Mouse (Mus musculus) midbrain, embryonic 15.5 days (tissue): ENCODE data around the gene Il34. TPM values are rescaled to one million over a fixed set of nuclear protein-coding genes. Genes with fewer than 3 reads are reported as not detected.

Experiments used
- ATAC-seq: fragments of 200-750 bp; cut with Nextera tagmentation; replicated peaks from 2 replicates; pipeline ENCODE4 v1.8.0; 2017; ENCODE audit warnings: moderate TSS enrichment
- H3K27ac ChIP-seq: fragments of 300-500 bp; sonication (generic); 2 replicates; pipeline ENCODE4 v1.5.1; 2015; ENCODE audit warnings: mild to moderate bottlenecking, inconsistent platforms
- H3K27me3 ChIP-seq: fragments of 300-500 bp; sonication (generic); replicated peaks from 2 replicates; pipeline ENCODE4 v1.6.1; 2015; ENCODE audit warnings: inconsistent platforms
- H3K36me3 ChIP-seq: fragments of 300-500 bp; sonication (generic); replicated peaks from 2 replicates; pipeline ENCODE4 v1.6.1; 2015; ENCODE audit warnings: inconsistent platforms
- H3K4me1 ChIP-seq: fragments of 300-500 bp; sonication (generic); 2 replicates; pipeline ENCODE4 v1.6.1; 2015; ENCODE audit warnings: inconsistent platforms
- H3K4me2 ChIP-seq: fragments of 300-500 bp; sonication (generic); 2 replicates; pipeline ENCODE4 v1.6.1; 2015; ENCODE audit warnings: inconsistent platforms, mild to moderate bottlenecking, moderate library complexity
- H3K4me3 ChIP-seq: fragments of 300-500 bp; sonication (generic); 2 replicates; pipeline ENCODE4 v1.5.1; 2015; ENCODE audit warnings: mild to moderate bottlenecking, inconsistent platforms
- H3K9ac ChIP-seq: fragments of 300-500 bp; sonication (generic); 2 replicates; pipeline ENCODE4 v1.6.1; 2015; ENCODE audit warnings: mild to moderate bottlenecking, inconsistent platforms
- H3K9me3 ChIP-seq: fragments of 300-500 bp; sonication (generic); 2 replicates; pipeline ENCODE4 v1.6.1; 2016; ENCODE audit warnings: inconsistent platforms
- WGBS: fragments of 180-500 bp; shearing (Covaris S2); methylation state at CpG from one replicate; pipeline ENCODE4 v1.1.7; 2015; ENCODE audit warnings: mixed read lengths; 5-methylcytosine and 5-hydroxymethylcytosine counted together
- polyA plus RNA-seq: library from polyadenylated mRNA; unstranded; fragments of >200 nt; fragmentation: Nextera tagmentation; extraction: Ambion mirVana; gene quantifications from 2 replicates; pipeline ENCODE4 v1.2.1, GENCODE M21; 2015

The Il34 gene
- polyA plus RNA-seq, 1 experiment from 2014 or later, result 6.9 TPM

DNA sequence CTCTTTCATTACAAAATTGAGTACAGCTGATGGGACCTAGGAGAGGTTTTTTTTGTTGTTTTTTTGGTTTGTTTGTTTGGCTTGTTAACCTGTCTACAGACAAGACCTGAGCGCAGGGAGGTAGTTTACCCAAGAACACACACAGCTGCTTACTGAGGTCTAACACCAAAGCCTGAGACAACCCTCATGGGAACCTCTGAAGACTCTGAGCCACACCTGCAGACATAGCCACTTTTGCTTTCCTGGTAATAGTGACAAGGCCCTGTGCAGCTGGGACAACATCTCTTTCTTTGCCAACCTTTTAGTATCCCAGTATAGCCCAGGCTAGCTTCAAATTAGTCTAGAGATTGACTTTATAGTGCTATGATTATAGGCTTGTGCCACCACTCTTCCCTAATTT is 422 bp upstream of the Il34 start:
- no peak overlapping the region for H3K9ac ChIP-seq
- H3K9me3 ChIP-seq, result no peaks in the 10 kb centered on the region
- ATAC-seq, result no peak
- H3K36me3 ChIP-seq, result peaks cover 22% of the 10 kb centered on the region
- no peaks in the 10 kb centered on the region for H3K27me3 ChIP-seq
- WGBS, result 91% methylated on average over 1 of the region's 1 CpGs
- H3K4me1 ChIP-seq, result no peaks in the 10 kb centered on the region
- no peak overlapping the region for H3K4me2 ChIP-seq
- no peak overlapping the region for H3K27ac ChIP-seq
- no peak overlapping the region for H3K4me3 ChIP-seq

DNA sequence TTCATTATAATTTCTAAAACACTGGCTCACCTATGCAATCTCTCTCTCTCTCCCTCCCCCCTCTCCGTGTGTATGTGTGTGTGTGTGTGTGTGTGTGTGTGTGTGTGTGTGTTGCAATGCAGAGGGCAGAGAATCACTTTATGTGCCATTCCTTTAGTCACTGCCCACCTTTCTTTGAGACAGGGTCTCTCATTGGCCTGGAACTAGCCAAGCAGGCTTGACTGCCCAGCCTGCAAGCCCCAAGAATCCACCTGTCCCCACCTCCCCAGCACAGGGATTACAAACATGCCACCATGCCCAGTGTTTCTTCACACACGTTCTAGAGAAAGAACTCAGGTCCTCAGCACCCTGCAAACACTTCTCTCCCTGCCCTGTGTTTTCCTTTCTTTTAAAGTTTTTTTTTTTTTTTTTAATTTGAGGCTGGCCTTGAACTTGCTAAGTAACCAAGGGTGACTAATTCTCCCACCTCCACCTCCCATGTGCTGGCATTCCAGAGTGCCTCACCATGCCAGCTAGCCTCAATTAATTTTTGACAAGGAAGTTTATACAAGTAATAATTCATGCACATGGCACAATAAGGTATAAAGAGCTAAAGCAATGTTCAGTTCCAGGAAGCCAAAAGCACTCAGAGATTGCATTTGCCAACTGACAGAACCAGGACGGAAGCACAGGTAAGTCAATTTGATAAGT is 754 bp downstream of the Il34 start:
- no peak overlapping the region for H3K4me3 ChIP-seq
- no peak overlapping the region for H3K27ac ChIP-seq
- H3K4me2 ChIP-seq, result no peak overlapping the region
- no peaks in the 10 kb centered on the region for H3K9me3 ChIP-seq
- no peak overlapping the region for H3K9ac ChIP-seq
- H3K4me1 ChIP-seq, result no peaks in the 10 kb centered on the region
- WGBS, result 68% methylated on average over 3 of the region's 3 CpGs
- H3K36me3 ChIP-seq, result peaks cover 12% of the 10 kb centered on the region
- no peak for ATAC-seq
- H3K27me3 ChIP-seq, result no peaks in the 10 kb centered on the region

DNA sequence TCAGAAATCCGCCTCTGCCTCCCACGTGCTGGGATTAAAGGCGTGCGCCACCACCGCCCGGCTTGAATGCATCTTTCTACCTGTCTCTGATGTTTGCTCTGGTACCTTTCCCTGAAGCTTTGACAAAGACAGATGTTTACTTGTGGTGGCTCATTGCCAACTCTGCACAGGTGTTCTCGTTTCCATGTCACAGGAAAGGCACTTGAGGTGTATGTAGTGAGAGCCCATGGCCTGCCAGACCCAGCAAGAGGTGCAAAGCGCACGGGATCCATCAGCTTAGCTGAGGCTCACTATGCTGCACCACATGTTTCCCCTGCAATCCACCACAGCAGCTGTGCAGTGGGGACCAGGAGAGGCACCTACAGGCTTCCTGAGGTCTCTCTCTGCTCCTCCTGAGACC is 1.9 kb downstream of the Il34 start:
- Histone ChIP-seq H3K27me3 (no peaks in the 10 kb centered on the region), H3K36me3 (0 out of 2 replicates have a peak, but pooled peaks cover under 1% of the 10 kb centered on the region), H3K9me3 (no peaks in the 10 kb centered on the region), H3K4me2 (no peak overlapping the region), H3K27ac (no peak overlapping the region), H3K4me3 (no peak overlapping the region), H3K9ac (no peak overlapping the region), H3K4me1 (no peaks in the 10 kb centered on the region)
- 90% methylated on average over 9 of the region's 9 CpGs for WGBS
- no peak for ATAC-seq

DNA sequence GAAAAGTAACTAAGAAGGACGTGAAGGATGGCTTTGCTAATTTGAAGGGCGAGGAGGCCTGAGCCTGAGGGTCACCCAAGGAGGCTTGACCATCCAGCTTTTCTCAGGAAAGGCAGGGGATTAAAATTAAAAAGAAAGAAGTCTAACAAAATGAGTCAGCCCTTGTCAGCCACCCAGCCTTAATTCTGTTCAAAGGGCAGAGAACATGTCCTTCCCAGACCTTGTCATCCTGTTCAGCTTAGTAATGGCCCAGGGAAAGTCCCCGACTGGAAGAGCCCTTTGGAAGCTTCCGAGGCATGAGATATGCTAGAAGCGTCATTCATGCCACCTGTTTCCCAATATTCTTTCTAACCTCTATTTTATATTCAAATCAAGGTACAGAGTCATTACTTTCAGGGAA is 2.7 kb downstream of the Il34 start:
- H3K4me2 ChIP-seq, result no peak overlapping the region
- H3K9me3 ChIP-seq, result no peaks in the 10 kb centered on the region
- H3K36me3 ChIP-seq, result no peaks in the 10 kb centered on the region
- WGBS, result 73% methylated on average over 5 of the region's 5 CpGs
- no peaks in the 10 kb centered on the region for H3K27me3 ChIP-seq
- H3K27ac ChIP-seq, result no peak overlapping the region
- no peaks in the 10 kb centered on the region for H3K4me1 ChIP-seq
- H3K9ac ChIP-seq, result no peak overlapping the region
- no peak overlapping the region for H3K4me3 ChIP-seq
- ATAC-seq, result no peak

DNA sequence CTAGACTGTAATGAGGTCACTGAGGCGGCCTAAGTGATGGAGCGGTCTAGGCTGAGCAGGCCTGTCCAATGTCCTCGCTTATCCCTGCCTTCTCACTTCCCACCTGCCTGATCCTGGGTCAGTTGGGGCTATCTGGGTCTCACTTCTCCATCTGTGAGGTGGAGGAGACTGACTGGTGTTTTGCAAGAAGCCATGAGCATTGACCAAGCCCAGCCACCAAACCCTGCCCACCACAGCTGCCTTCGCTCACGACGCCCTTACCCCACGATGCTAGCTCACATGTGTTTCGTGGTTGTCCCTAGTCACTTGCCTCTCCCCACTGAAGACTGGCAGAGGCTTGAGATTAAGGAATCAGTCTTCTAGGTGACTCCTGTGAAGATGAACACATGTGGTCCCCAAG is 8.6 kb downstream of the Il34 start:
- Histone ChIP-seq H3K36me3 (no peaks in the 10 kb centered on the region), H3K27ac (no peak overlapping the region), H3K4me3 (no peak overlapping the region), H3K9me3 (no peaks in the 10 kb centered on the region), H3K9ac (no peak overlapping the region), H3K4me2 (no peak overlapping the region), H3K27me3 (no peaks in the 10 kb centered on the region), H3K4me1 (no peaks in the 10 kb centered on the region)
- no peak for ATAC-seq
- 95% methylated on average over 8 of the region's 8 CpGs for WGBS

DNA sequence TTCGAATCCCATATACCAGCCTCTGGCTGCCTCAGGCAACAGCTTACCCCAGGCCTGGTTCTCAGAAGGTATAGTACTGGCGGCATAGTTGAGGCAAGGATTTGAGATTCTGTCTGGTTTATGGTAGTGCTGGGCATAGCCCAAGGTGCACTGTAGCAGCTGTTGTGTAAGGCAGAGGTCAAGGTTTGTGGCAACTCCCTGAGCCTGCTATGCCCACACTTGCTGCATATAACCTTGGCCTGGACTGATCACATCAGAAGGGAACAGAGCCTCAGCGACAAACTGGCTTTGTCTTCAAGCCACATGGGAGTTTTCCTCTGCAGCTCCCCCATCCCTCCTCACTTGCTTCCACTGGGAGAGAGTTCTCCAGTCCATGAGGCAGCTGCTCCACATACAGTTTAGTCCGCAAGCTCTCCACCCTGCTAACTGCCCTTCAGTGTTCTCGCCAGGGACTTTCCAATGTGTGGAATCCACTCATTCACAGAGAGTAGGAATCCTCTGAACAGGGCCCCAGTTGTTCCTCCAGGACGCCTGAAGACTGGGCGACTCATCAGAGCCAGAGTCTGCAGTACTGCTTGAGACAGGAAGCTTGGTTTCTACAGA is 11.3 kb downstream of the Il34 start:
- H3K9me3 ChIP-seq, result no peaks in the 10 kb centered on the region
- no peak overlapping the region for H3K9ac ChIP-seq
- no peak overlapping the region for H3K4me2 ChIP-seq
- no peak for ATAC-seq
- H3K4me1 ChIP-seq, result no peaks in the 10 kb centered on the region
- 90% methylated on average over 7 of the region's 7 CpGs for WGBS
- H3K27ac ChIP-seq, result no peak overlapping the region
- no peaks in the 10 kb centered on the region for H3K27me3 ChIP-seq
- no peaks in the 10 kb centered on the region for H3K36me3 ChIP-seq
- H3K4me3 ChIP-seq, result no peak overlapping the region

DNA sequence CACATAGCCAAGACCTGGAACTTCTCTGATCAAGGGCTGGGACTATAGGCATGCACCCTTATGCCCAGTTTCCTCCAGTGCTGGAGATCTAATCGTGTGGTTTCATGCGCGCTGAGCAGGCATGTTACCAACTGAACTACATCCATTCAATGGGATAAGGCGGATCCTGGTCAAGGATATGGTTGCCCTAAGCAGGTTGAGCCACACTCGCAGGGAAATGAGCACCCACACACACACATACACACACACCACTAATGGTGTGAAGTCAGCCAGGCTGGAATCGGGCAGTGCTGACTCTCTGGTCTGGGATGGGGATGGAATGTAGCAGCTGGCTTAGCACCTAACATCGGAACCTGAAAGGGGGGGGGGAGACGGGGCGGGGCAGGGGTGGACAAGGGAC is 11.8 kb downstream of the Il34 start:
- no peak overlapping the region for H3K4me3 ChIP-seq
- 94% methylated on average over 9 of the region's 9 CpGs for WGBS
- H3K4me2 ChIP-seq, result no peak overlapping the region
- H3K9me3 ChIP-seq, result no peaks in the 10 kb centered on the region
- H3K27me3 ChIP-seq, result no peaks in the 10 kb centered on the region
- no peaks in the 10 kb centered on the region for H3K4me1 ChIP-seq
- H3K9ac ChIP-seq, result no peak overlapping the region
- no peaks in the 10 kb centered on the region for H3K36me3 ChIP-seq
- H3K27ac ChIP-seq, result no peak overlapping the region
- ATAC-seq, result no peak

DNA sequence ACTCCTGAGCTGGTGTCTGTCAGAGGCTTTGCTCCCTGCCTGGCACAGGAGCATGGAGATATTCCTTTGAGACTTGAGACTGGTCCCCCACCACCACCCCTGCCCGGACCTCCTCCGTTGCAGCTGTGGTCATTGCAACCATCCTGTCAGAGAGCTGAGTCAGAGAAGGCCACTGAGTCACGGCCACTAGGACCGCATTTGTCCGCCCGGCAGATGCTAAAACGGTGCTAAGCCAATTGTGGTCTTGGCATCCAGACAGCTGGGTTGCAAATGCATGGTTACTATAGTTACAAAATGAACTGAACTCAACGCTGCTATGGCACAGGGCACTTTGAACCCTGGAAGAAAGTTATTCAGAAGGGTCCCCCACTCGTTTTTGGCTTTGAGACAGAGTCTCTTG is 12.2 kb downstream of the Il34 start:
- Histone ChIP-seq H3K9me3 (no peaks in the 10 kb centered on the region), H3K4me2 (no peak overlapping the region), H3K27me3 (no peaks in the 10 kb centered on the region), H3K4me3 (no peak overlapping the region), H3K36me3 (no peaks in the 10 kb centered on the region), H3K4me1 (no peaks in the 10 kb centered on the region), H3K9ac (no peak overlapping the region), H3K27ac (no peak overlapping the region)
- WGBS, result 74% methylated on average over 9 of the region's 9 CpGs
- ATAC-seq, result no peak

DNA sequence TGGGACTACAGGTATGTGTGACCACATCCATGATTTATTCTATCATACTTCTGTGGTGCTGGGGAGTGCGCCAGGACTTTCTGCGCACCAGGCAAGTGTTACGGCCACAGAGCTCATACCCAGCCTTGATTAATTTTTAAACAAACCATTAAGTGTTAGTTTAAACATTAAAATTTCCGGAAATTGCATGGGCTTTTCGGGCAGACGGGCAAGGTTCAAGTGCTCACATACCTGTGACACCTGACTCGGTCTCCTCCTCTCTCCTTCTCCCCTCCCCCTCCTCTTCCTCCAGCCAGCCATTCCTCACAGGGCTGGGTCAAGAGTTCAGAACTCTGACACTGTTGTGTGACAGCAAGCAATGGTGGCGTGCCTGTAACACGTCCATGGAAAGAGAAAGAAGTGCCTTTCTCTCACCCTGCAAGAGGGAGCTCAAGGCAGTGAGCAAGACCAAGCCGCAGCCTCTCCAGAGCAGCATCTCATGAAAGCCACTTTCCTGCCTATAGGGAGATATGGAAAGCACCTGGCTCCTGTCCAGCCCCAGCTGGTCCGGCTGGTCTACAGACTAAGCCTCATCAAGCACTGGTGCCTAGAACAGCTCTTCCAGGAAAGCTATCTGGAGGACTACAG is 13.0 kb downstream of the Il34 start:
- Histone ChIP-seq H3K9me3 (no peaks in the 10 kb centered on the region), H3K9ac (no peak overlapping the region), H3K27me3 (no peaks in the 10 kb centered on the region), H3K4me2 (no peak overlapping the region), H3K4me1 (no peaks in the 10 kb centered on the region), H3K36me3 (no peaks in the 10 kb centered on the region), H3K27ac (no peak overlapping the region), H3K4me3 (no peak overlapping the region)
- WGBS, result 81% methylated on average over 10 of the region's 11 CpGs
- ATAC-seq, result no peak

DNA sequence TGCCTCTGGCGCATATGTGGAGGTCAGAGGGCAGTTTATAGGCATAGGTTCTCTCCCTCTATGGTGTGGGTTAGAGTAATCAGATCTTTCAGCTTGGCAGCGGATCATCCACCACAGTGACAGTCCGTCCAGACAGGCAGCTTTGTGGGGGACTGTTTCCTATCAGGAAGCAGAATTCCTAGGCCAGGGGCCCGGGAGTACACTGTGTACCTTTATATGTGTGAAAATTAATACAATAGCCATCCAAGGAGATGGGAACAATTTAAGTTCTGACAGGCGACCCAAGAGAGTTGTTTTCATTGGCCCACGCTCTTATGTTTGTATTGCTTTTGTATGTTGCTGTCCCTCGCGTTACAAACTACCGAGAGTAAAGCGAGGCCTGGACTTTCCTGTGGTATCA is 14.6 kb downstream of the Il34 start:
- Histone ChIP-seq H3K27me3 (no peaks in the 10 kb centered on the region), H3K4me3 (no peak overlapping the region), H3K9ac (no peak overlapping the region), H3K4me1 (no peaks in the 10 kb centered on the region), H3K9me3 (no peaks in the 10 kb centered on the region), H3K27ac (no peak overlapping the region), H3K4me2 (no peak overlapping the region), H3K36me3 (no peaks in the 10 kb centered on the region)
- WGBS, result 80% methylated on average over 10 of the region's 10 CpGs
- no peak for ATAC-seq

DNA sequence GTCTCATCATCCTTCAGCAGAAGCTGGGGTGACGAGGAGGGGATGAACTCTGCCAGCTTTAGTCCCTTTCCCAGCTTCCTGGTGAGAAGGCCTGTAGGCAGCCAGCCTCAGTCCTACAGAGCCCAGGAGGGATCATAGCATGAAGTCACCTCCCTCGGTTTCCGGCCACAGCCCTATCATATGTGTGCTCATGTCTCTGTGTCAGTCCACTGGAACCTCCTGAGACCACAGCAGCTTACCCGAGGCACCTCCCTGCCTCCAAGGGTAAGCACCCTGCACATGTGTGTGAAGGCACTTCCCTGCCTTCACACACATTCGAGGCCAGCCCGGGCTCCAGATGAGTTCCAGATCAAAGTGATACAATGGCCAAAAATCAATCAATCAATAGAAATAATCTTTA is 15.5 kb downstream of the Il34 start:
- 84% methylated on average over 6 of the region's 6 CpGs for WGBS
- H3K27ac ChIP-seq, result no peak overlapping the region
- no peak for ATAC-seq
- H3K9ac ChIP-seq, result no peak overlapping the region
- H3K4me3 ChIP-seq, result no peak overlapping the region
- H3K9me3 ChIP-seq, result no peaks in the 10 kb centered on the region
- no peaks in the 10 kb centered on the region for H3K36me3 ChIP-seq
- H3K4me1 ChIP-seq, result no peaks in the 10 kb centered on the region
- H3K27me3 ChIP-seq, result no peaks in the 10 kb centered on the region
- no peak overlapping the region for H3K4me2 ChIP-seq

DNA sequence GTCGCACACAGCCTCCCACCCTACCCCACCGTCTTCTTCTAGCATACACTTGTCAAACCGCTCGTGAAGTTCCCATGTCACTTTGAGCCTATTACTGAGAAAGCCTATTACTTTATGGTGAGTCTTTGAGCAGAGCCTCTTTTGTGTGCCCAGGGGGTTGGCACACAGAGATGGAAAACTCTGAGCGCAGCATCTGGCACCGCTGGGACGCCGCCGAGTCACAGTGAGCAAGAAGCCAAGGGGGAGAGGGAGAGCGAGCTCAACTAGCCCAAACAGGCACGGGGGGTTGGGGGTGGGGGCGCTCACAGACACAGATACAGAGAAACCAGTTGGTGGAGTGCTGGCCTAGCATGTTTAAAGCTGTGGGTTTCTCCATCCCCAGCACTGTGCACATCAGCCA is 16.2 kb downstream of the Il34 start:
- WGBS, result 64% methylated on average over 12 of the region's 12 CpGs
- no peak for ATAC-seq
- Histone ChIP-seq H3K27me3 (no peaks in the 10 kb centered on the region), H3K4me1 (no peaks in the 10 kb centered on the region), H3K4me3 (no peak overlapping the region), H3K9me3 (no peaks in the 10 kb centered on the region), H3K36me3 (no peaks in the 10 kb centered on the region), H3K4me2 (no peak overlapping the region), H3K27ac (no peak overlapping the region), H3K9ac (no peak overlapping the region)

DNA sequence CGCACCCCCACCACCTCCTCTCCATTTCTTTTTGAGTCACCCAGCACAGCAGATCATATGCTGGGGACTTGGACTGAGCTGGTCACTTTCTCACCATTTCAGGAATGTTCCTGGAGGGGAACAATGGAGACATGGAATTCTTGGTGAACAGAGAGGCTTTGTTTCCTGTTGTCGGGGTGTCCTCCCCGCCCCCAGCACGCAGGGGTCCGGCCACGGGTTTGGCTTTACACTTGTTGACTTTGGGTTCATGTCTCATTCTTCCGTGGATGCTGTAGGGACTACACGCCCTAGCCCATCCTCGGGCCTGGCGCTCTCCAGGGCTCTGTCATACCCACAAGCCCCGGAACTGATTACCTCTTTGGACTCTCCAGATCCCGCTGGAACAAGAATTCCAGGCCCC is 16.7 kb downstream of the Il34 start:
- Histone ChIP-seq H3K27ac (no peak overlapping the region), H3K36me3 (no peaks in the 10 kb centered on the region), H3K4me2 (no peak overlapping the region), H3K9me3 (no peaks in the 10 kb centered on the region), H3K27me3 (no peaks in the 10 kb centered on the region), H3K4me3 (no peak overlapping the region), H3K4me1 (no peaks in the 10 kb centered on the region), H3K9ac (no peak overlapping the region)
- ATAC-seq, result no peak
- WGBS, result 66% methylated on average over 12 of the region's 12 CpGs
